Mouse (Mus musculus) hindbrain, postnatal 0 days (tissue): ENCODE measurements at regions not wholly inside any gene's neighbourhood (a gene's known extent, or its start where the extent isn't known, plus 50 kb on each side); places are given as distances from the start of the nearest gene placed in this dataset.
A peak's percentile ranks its signal among the peaks of the same experiment; 100 is the strongest.

Source experiments
- ATAC-seq: fragments of 200-750 bp; cut with Nextera tagmentation; 2 replicates; pipeline ENCODE4 v1.8.0; 2017; ENCODE audit warnings: mild to moderate bottlenecking, moderate TSS enrichment, moderate library complexity
- DNase-seq: peaks from one replicate; pipeline ENCODE4 v3.0.0-alpha.2; 2015; ENCODE audit warnings: low spot score
- H3K27ac ChIP-seq: fragments of 300-500 bp; sonication (generic); 2 replicates; pipeline ENCODE4 v1.5.1; 2014; ENCODE audit warnings: mild to moderate bottlenecking
- H3K27me3 ChIP-seq: fragments of 300-500 bp; sonication (generic); 2 replicates; pipeline ENCODE4 v1.6.1; 2014; ENCODE audit warnings: low read length, mixed read lengths; ENCODE audit not compliant: insufficient read depth
- H3K36me3 ChIP-seq: fragments of 300-500 bp; sonication (generic); 2 replicates; pipeline ENCODE4 v1.6.1; 2014; ENCODE audit warnings: low read length, mixed read lengths; ENCODE audit not compliant: insufficient read depth
- H3K4me1 ChIP-seq: fragments of 300-500 bp; sonication (generic); 2 replicates; pipeline ENCODE4 v1.6.1; 2014; ENCODE audit warnings: antibody characterized with exemption, low read length, mixed read lengths; ENCODE audit not compliant: insufficient read depth
- H3K4me2 ChIP-seq: fragments of 300-500 bp; sonication (generic); 2 replicates; pipeline ENCODE4 v1.6.1; 2014; ENCODE audit warnings: low read depth, mild to moderate bottlenecking, low read length, moderate library complexity, mixed read lengths
- H3K4me3 ChIP-seq: fragments of 300-500 bp; sonication (generic); 2 replicates; pipeline ENCODE4 v1.5.1; 2014; ENCODE audit warnings: low read length
- H3K9ac ChIP-seq: fragments of 300-500 bp; sonication (generic); replicated peaks from 2 replicates; pipeline ENCODE4 v1.6.1; 2014; ENCODE audit warnings: mild to moderate bottlenecking, low read length, moderate library complexity, mixed read lengths
- H3K9me3 ChIP-seq: fragments of 300-500 bp; sonication (generic); 2 replicates; pipeline ENCODE4 v1.6.1; 2016; ENCODE audit warnings: low read length, mixed read lengths
- CTCF ChIP-seq: IDR thresholded peaks from 2 replicates; pipeline ENCODE4 v1.5.1; 2016; ENCODE audit warnings: antibody characterized with exemption, control low read depth, low read depth
- WGBS: fragments of 180-500 bp; shearing (Covaris S2); extraction: QIAGEN DNeasy Blood & Tissue Kit; methylation state at CpG from one replicate; pipeline ENCODE4 v1.1.7; 2014; 5-methylcytosine and 5-hydroxymethylcytosine counted together

- WGBS = 79% methylated on average over 6 of the region's 6 CpGs
These were observed 87.9 kb upstream of the Galnt15 start for GRCm38 (mm10) chr14:31940900-31941299.

DNA sequence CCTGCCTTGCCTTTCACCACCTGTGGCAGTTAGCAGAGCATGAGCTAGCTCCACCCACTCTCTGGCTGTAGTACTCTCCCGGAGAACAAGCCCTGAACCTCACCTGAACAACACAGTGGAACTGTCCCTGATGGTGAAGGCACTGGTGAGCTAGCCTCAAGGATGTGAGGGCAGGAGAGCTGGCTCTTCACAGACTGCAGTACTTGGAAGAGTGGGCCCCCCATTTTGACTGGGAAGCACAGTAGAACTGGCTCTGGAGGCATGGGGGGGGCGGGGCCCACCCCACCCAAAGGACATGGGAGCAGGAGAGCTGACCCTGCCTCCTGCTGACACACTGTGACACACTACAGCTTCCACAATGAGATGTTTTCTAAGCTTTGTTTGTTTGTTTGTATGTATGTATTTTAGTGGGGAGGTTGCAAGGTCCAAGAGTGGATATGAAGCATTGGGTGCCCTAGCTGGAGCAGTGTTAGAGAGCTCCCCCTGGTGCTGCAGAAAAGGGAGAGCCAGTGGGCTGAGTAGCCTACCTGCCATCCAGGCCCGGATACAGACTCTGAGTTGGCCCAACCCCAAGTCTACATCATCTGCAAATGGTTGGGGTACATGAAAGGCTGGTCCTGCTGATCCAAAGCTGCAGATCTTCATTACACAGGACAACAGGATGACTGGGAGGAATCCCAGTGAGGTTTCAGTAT lies 86.4 kb upstream of the Galnt15 start:
- no peak overlapping the region for H3K4me2 ChIP-seq
- H3K27ac ChIP-seq = no peak overlapping the region
- DNase-seq = no peak
- peak; percentile 59 for TF ChIP-seq CTCF
- 0 out of 2 replicates have a peak, but pooled peaks cover 3% of the 10 kb centered on the region for H3K9me3 ChIP-seq
- H3K4me1 ChIP-seq = no peaks in the 10 kb centered on the region
- H3K4me3 ChIP-seq = no peak overlapping the region
- H3K9ac ChIP-seq = no peak overlapping the region
- 53% methylated on average over 3 of the region's 3 CpGs for WGBS
- no peaks in the 10 kb centered on the region for H3K36me3 ChIP-seq
- no peaks in the 10 kb centered on the region for H3K27me3 ChIP-seq
- no peak for ATAC-seq

More at GRCm38 (mm10) chr14:31940900-31941299, 87.9 kb upstream of the Galnt15 start:
- Histone ChIP-seq H3K9ac (no peak overlapping the region), H3K9me3 (0 out of 2 replicates have a peak, but pooled peaks cover 3% of the 10 kb centered on the region), H3K4me3 (no peak overlapping the region), H3K27ac (no peak overlapping the region), H3K27me3 (no peaks in the 10 kb centered on the region), H3K36me3 (no peaks in the 10 kb centered on the region), H3K4me1 (no peaks in the 10 kb centered on the region), H3K4me2 (no peak overlapping the region)
- ATAC-seq (no peak), DNase-seq (no peak)
- TF ChIP-seq CTCF = no peak

- WGBS = 80% methylated on average over 6 of the region's 6 CpGs
These were observed 84.1 kb upstream of the Galnt15 start for GRCm38 (mm10) chr14:31944682-31945081.

DNA sequence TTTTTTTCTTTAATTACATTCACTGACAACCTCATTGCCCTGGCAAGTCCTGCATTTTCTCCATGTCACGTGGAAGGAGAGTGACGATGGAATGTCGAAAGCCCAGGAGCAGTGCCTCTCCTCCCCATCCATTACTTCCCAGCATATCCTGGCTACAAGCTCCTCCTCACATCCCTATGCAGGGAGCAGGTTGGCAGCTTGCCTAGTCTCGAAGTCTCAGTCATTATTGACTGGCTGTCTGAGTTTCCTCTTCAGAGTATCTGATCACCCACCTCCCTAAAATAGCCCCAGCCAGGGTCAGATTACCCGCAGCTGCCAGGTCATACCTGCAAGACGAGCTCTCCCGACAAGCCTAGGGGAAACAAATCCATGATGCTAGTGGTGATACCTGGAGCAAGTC lies 83.7 kb upstream of the Galnt15 start:
- 62% methylated on average over 7 of the region's 7 CpGs for WGBS
- H3K4me3 ChIP-seq = no peak overlapping the region
- ATAC-seq (no peak), DNase-seq (no peak)
- H3K4me2 ChIP-seq = no peak overlapping the region
- no peak overlapping the region for H3K9ac ChIP-seq
- TF ChIP-seq CTCF = no peak
- H3K36me3 ChIP-seq = no peaks in the 10 kb centered on the region
- no peaks in the 10 kb centered on the region for H3K9me3 ChIP-seq
- H3K4me1 ChIP-seq = no peaks in the 10 kb centered on the region
- H3K27ac ChIP-seq = no peak overlapping the region
- no peaks in the 10 kb centered on the region for H3K27me3 ChIP-seq

More at GRCm38 (mm10) chr14:31944682-31945081, 84.1 kb upstream of the Galnt15 start:
- Histone ChIP-seq H3K9me3 (no peaks in the 10 kb centered on the region), H3K36me3 (no peaks in the 10 kb centered on the region), H3K9ac (no peak overlapping the region), H3K4me2 (no peak overlapping the region), H3K27me3 (no peaks in the 10 kb centered on the region), H3K4me1 (no peaks in the 10 kb centered on the region), H3K4me3 (no peak overlapping the region), H3K27ac (no peak overlapping the region)
- DNase-seq = no peak
- TF ChIP-seq CTCF = no peak
- no peak for ATAC-seq

GRCm38 (mm10) chr14:31946032-31946431 lies 82.8 kb upstream of the Galnt15 start:
- no peak for ATAC-seq
- Histone ChIP-seq H3K36me3 (no peaks in the 10 kb centered on the region), H3K9me3 (no peaks in the 10 kb centered on the region), H3K9ac (no peak overlapping the region), H3K4me1 (no peaks in the 10 kb centered on the region), H3K4me2 (no peak overlapping the region), H3K27ac (no peak overlapping the region), H3K27me3 (no peaks in the 10 kb centered on the region), H3K4me3 (no peak overlapping the region)
- TF ChIP-seq CTCF = no peak
- DNase-seq = no peak
- WGBS = 47% methylated on average over 1 of the region's 1 CpGs

DNA sequence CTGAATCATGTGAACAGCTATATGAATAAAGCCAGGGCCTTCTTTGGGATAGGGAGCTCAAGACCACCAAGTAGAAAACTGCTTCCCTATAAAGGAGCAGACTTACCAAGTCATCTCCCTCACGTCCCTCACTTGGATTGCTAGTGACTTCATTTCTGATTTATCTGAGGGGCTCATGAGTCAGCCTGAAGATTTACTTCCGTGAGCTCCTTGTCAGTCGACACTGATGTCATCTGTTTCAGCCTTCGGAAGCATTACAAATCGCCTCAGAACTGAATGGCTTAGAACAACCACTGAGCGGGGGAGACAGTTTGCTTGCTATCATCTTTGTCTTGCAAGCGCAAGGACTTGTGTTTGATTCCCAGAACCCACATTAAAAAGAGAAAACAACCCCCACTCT lies 81.5 kb upstream of the Galnt15 start:
- no peak overlapping the region for H3K9ac ChIP-seq
- H3K36me3 ChIP-seq = no peaks in the 10 kb centered on the region
- H3K4me3 ChIP-seq = no peak overlapping the region
- WGBS = 23% methylated on average over 7 of the region's 7 CpGs
- H3K27ac ChIP-seq = no peak overlapping the region
- no peak for ATAC-seq
- no peak for TF ChIP-seq CTCF
- H3K27me3 ChIP-seq = no peaks in the 10 kb centered on the region
- no peak overlapping the region for H3K4me2 ChIP-seq
- H3K9me3 ChIP-seq = no peaks in the 10 kb centered on the region
- H3K4me1 ChIP-seq = no peaks in the 10 kb centered on the region
- DNase-seq = no peak

DNA sequence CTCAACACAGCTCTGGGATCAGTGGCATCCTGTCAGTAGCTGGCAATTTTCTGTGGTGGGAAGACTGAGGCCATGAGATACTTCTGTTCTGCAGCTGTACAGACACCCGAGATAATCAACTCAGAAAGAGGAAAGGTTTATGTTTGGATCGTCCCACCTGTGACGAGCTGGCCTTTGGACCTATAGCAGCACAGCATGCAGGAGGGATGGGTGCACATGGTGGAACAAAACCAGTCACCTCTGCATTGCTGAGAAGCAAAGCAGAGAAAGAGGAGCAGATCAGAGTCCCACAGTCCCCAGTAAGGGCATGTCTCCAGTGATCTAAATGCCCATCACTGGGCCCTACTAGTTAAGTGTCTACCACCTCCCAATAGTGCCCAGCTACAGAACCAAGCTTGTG lies 76.9 kb upstream of the Galnt15 start:
- H3K4me1 ChIP-seq = no peaks in the 10 kb centered on the region
- ATAC-seq = no peak
- H3K27ac ChIP-seq = no peak overlapping the region
- 88% methylated on average over 3 of the region's 3 CpGs for WGBS
- no peaks in the 10 kb centered on the region for H3K9me3 ChIP-seq
- no peak for DNase-seq
- no peak overlapping the region for H3K4me2 ChIP-seq
- H3K4me3 ChIP-seq = no peak overlapping the region
- no peak for TF ChIP-seq CTCF
- no peaks in the 10 kb centered on the region for H3K27me3 ChIP-seq
- no peaks in the 10 kb centered on the region for H3K36me3 ChIP-seq
- no peak overlapping the region for H3K9ac ChIP-seq
